Mouse (Mus musculus) E14TG2a.4 (cell line): ENCODE measurements around the gene Gm49510.

Experiments
- CTCF ChIP-seq: conservative IDR thresholded peaks from 2 replicates; pipeline ENCODE4 v1.5.1; 2014; ENCODE audit warnings: low read length
- NANOG ChIP-seq: IDR thresholded peaks from 2 replicates; pipeline ENCODE4 v1.6.1; 2014; ENCODE audit warnings: borderline replicate concordance, low read length, mixed read lengths
- POU5F1 ChIP-seq: IDR thresholded peaks from 2 replicates; pipeline ENCODE4 v1.6.1; 2014; ENCODE audit warnings: low read length, borderline replicate concordance

DNA sequence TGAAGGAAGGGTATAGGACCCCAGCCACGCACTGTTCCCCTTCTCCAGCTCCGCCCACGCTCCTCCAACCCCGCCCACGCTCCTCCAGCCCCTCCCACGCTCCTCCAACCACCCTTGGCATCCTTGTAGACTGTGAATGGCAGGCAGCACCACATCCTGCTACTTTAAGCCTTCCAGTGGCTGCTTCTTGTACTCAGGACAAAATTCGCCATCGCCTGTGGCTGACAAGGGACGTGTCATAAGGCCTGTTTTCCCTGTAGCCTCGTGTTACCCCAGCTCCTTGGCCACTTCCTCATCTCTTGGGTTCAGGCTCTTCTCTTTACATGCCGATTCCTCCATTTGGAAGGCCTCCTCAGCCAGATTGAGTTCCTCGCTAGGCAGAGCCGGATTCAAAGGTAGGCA is 35.6 kb upstream of the Gm49510 start:
- TF ChIP-seq CTCF (no peak), NANOG (no peak), POU5F1 (no peak)
